Mouse (Mus musculus) forelimb bud, embryonic 11.5 days (tissue): ENCODE results near the gene Plekho2.

Source experiments
- DNase-seq: peaks from one replicate; pipeline ENCODE4 v3.0.0-alpha.2; 2012; ENCODE audit warnings: low read depth, low spot score

Plekho2 gene

GRCm38 (mm10) chr9:65586406-65587269 lies 6.8 kb upstream of the Plekho2 start, which contains the start of gene Pif1:
TSS of gene Pif1 (plus strand) at chr9:65587160.
- DNase-seq = peak; percentile 89

GRCm38 (mm10) chr9:65583045-65583444 lies 3.2 kb upstream of the Plekho2 start:
- no peak for DNase-seq

- DNase-seq = peak; percentile 89
Observed at GRCm38 (mm10) chr9:65580401-65581256, 789 bp upstream of the Plekho2 start.

- no peak for DNase-seq
Observed at GRCm38 (mm10) chr9:65578801-65579249, 1.0 kb downstream of the Plekho2 start.

DNA sequence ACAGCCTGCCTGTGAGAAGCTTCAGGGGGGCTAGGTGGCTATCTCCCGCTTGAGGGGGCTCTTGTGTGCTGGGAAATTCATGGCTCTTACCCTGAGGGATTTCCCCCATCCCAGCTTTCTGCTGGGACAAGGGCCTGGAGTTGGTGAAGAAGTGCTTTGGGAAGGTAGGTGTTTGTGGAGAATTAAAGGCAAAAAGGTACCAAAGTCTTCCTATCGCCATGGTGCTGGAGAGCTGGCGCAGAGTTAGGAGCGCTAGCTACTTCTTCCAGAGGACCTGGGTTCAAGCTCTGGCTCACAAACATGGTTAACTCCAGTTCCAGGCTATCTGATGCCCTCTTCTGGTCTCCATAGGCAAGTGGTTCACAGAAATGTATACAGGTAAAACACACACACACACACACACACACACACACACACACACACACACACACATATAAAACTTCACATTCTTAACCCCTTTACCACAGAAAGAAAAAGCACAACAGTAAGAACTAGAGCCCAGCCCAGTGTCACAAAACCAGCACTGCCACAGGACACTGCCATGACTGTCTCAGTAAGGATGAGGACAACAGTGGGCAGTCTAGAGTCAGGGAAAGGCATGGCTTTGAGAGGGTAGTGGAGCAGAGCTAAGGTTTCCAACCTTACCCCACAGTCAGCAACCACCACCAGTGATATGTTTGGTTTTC lies 2.2 kb downstream of the Plekho2 start:
- DNase-seq = no peak

GRCm38 (mm10) chr9:65576861-65577510 lies 2.9 kb downstream of the Plekho2 start:
- DNase-seq = no peak

DNA sequence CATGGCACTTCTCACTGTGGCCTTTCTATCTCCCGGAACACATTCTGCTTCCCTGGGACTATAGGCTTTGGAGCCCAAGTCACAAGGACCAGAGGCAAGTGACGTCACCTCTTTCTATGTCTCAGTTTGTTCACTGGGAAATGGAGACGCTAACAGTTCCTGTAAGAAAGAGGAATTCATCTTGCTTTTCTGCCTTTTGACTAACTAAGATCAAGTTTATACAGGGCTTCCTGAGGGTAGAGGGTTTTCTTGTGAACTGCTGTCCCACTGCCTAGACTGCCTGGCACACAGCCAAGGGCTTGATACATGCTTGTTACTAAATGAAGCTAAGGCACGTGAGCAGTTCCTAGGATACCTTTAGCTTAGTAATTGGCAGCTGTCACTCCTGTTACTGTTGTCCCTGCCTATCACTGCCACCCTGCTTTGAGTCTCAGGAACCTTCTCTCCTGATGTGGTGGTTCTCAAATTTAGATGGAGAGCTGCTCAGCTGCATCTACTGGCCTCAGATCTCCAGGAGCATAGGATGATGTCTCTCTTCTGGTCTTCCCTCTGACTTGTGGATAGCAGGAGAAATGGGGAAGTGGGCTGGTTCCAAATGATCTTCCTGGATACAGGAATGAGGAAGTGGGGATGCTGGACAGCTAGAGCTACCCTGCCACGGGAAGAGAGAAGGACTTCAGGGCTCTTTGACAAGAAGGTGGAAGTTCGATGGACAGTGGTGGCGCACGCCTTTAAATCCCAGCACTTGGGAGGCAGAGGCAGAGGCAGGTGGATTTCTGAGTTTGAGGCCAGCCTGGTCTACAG lies 4.2 kb downstream of the Plekho2 start:
- DNase-seq = no peak

GRCm38 (mm10) chr9:65574513-65575392 lies 5.1 kb downstream of the Plekho2 start:
- DNase-seq = no peak

- no peak for DNase-seq
Observed at GRCm38 (mm10) chr9:65572837-65573236, 7.0 kb downstream of the Plekho2 start.

DNA sequence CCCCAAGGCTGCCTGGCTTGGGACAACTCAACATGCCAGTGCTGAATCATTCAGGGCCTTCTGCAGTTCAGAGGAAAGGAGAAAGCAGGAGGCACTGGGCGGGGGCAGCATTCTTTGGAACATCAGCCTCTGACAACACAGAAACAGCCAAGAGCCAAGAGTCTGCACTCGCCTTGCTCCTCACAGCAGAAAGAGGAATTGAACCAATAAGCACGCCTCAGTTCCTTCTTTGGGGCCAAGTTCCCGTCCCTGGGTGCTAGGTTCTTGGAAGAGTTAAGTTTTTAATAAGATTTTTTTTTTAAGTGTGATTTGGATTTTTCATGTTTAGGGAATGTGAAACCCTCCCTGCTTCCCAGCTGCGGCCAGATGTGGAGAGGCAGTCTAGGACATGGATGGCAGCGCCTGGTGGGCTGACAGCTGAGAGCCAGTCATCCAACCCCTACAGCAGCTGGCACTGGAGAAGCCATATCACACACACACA lies 10.3 kb downstream of the Plekho2 start:
- no peak for DNase-seq

- no peak for DNase-seq
Observed at GRCm38 (mm10) chr9:65568787-65569186, 11.1 kb downstream of the Plekho2 start.

DNA sequence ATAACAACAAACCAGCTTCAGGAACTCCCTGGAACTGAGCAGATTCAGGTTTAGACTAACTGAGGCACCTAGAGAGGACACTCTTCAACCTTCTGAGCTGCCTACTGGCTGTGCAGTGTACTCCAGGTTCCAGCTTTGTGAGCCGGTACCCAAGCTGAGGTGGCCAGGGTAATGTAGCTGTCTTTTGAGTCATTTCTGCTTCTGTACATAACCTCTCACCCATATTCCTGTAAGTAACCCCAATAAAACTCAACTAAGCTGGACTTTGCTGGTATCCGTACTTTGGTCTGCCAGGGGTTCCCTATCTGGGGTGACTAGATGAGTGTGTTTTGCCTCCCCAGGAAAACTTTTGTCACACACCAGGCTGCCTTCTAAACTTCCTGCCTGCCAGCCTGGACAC lies 15.1 kb downstream of the Plekho2 start:
- no peak for DNase-seq

DNA sequence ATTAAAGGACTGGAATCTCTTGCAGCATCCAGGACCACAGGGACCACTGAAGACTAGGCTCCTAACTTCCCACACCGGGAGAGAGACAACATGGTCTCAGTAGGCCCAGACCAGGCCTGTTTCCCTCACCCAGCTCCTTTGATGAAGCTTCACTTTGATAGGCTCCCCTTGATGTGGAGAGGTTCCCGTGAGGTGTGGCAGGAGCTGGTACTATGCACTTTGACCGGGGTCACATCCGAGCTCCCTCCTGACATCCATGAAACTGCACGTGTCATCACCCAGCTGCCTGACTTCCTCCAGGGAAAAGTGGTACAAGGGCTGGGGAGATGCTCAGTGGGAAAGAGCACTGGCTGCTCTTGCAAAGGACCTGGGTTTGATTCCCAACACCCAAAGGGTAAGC lies 16.8 kb downstream of the Plekho2 start:
- no peak for DNase-seq

- no peak for DNase-seq
Observed at GRCm38 (mm10) chr9:65562081-65562506, 17.7 kb downstream of the Plekho2 start.

DNA sequence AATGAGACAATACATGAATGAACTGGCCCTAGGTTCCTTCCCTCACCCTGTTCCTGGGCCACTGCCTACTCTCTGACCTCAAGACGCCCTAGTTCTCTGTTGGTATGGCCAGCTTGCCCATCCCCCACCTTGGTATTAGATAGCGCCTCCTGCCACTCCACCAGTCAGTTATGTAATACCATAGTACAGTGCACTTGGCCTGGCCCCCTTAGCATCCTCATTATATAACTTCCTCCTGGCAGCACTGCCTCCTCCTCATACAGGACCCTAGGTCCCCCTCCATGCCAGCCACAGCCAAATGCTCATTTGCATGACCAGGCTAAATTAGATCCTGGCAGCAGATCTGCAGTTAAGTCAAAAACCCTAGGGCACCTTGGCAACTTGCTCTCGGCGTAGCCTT lies 18.8 kb downstream of the Plekho2 start:
- no peak for DNase-seq

- peak; percentile 55 for DNase-seq
Observed at GRCm38 (mm10) chr9:65558806-65559205, 21.0 kb downstream of the Plekho2 start.

- DNase-seq = no peak
Observed at GRCm38 (mm10) chr9:65556979-65557378, 22.9 kb downstream of the Plekho2 start.

DNA sequence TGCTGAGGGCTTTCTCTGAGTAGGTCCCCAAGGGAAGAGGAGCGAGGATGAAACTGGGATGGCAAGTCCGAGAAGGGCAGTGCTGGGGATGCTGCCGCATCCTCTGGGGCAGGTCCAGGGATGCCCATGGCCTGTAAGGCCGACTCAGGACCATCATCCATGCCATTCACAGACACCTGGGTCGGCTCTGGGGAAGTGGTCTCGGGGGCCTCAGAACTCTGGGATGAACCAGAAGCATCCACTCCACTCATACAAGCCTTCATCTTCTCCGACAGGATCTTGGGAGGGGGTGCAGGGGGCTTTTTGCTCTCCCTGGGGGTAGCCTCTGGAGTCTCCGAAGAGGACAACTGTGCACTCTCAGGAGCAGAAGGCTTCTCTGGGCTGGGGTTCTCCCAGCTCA lies 23.5 kb downstream of the Plekho2 start:
- DNase-seq = no peak

GRCm38 (mm10) chr9:65555621-65556020 lies 24.2 kb downstream of the Plekho2 start:
- no peak for DNase-seq
